Mouse (Mus musculus): ENCODE data around the gene Ccdc148.

DNA sequence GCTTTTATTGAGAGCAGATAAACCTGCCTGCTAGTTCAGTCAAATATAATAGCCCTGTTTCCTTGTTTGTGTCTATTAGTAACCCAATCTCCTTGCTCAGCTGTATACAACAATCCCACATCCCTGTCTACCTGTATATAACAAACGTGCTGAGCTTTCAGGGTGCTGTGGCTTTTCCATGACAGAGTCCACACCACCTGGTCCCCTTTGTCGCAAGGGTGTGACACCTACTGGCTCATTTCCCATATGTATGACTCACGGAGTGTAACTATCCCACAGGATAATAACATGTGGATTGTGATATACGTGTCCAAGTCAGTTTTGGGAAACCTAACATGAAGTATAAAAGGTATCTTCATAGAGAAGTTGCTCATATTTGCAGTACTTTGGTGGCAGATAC lies 318.0 kb downstream of the Ccdc148 start:
- no peak for TF ChIP-seq CTCF (IDR thresholded peaks at IDR 0.05; ENCODE audit: low read depth)
- TF ChIP-seq EP300 (IDR thresholded peaks at IDR 0.05; ENCODE audit: low read depth) = no peak
